Mouse (Mus musculus) cerebellum, adult 2 months (tissue): ENCODE data around the gene Hs6st1. TPM values are rescaled to one million over a fixed set of nuclear protein-coding genes. Genes with fewer than 3 reads are reported as not detected.

Experiments used
- DNase-seq, 2 experiments: peaks; one replicate each; pipeline ENCODE4 v3.0.0; 2021
- H3K27ac ChIP-seq: fragments of 200-500 bp; 2 replicates; pipeline ENCODE4 v1.5.1; 2012; ENCODE audit warnings: low read length, control low read depth, inconsistent platforms; ENCODE audit not compliant: insufficient read depth
- H3K27me3 ChIP-seq: fragments of 200-500 bp; 2 replicates; pipeline ENCODE4 v1.6.1; 2012; ENCODE audit warnings: inconsistent platforms, mild to moderate bottlenecking, low read length, moderate library complexity; ENCODE audit not compliant: control insufficient read depth, insufficient read depth
- H3K4me1 ChIP-seq: fragments of 200-500 bp; 2 replicates; pipeline ENCODE4 v1.6.1; 2011; ENCODE audit warnings: low read length; ENCODE audit not compliant: control insufficient read depth, insufficient read depth
- H3K4me3 ChIP-seq: fragments of 200-500 bp; replicated peaks from 2 replicates; pipeline ENCODE3; 2011; ENCODE audit warnings: mild to moderate bottlenecking, low read depth, low read length, control low read depth; ENCODE audit not compliant: insufficient read depth
- CTCF ChIP-seq: fragments of 200-500 bp; IDR thresholded peaks from 2 replicates; pipeline ENCODE4 v1.5.1; 2011; ENCODE audit warnings: low read depth, mild to moderate bottlenecking, control low read depth, low read length, moderate library complexity, borderline replicate concordance; ENCODE audit not compliant: insufficient read depth
- POLR2A ChIP-seq: fragments of 200-500 bp; IDR thresholded peaks from 2 replicates; pipeline ENCODE4 v1.6.1; 2011; ENCODE audit warnings: low read length, control low read depth, borderline replicate concordance; ENCODE audit not compliant: insufficient read depth
- WGBS: fragments of 180-500 bp; shearing (Covaris S2); methylation state at CpG from one replicate; pipeline ENCODE4 v1.1.7; 2018; 5-methylcytosine and 5-hydroxymethylcytosine counted together
- polyA plus RNA-seq: library from polyadenylated mRNA; depleted of rRNA; stranded (reverse); fragments of >200 nt; gene quantifications from 2 replicates; pipeline ENCODE4 v1.2.3, GENCODE M21; 2012

Gene Hs6st1
- polyA plus RNA-seq, 1 experiment: 69.8 TPM

- Histone ChIP-seq H3K4me3 (no peak overlapping the region), H3K4me1 (peaks cover 7% of the 10 kb centered on the region; the same call in 1 of the 2 replicates), H3K27me3 (no peaks in the 10 kb centered on the region), H3K27ac (no peak overlapping the region)
- WGBS: 91% methylated on average over 11 of the region's 11 CpGs
- TF ChIP-seq CTCF (no peak), POLR2A (no peak)
- DNase-seq: no peak
These were observed 6.0 kb upstream of the Hs6st1 start for GRCm38 (mm10) chr1:36062088-36062805.

- 86% methylated on average over 9 of the region's 9 CpGs for WGBS
- DNase-seq: no peak
These were observed 5.2 kb upstream of the Hs6st1 start for GRCm38 (mm10) chr1:36062826-36063640.

GRCm38 (mm10) chr1:36063641-36063955, 4.6 kb upstream of the Hs6st1 start:
- Histone ChIP-seq H3K4me3 (no peak overlapping the region), H3K27me3 (no peaks in the 10 kb centered on the region), H3K4me1 (peaks cover 11% of the 10 kb centered on the region), H3K27ac (no peak overlapping the region)
- TF ChIP-seq POLR2A: no peak
- TF ChIP-seq CTCF: no peak
- no peak for DNase-seq
- WGBS: 98% methylated on average over 2 of the region's 2 CpGs

More at GRCm38 (mm10) chr1:36062826-36063640, 5.2 kb upstream of the Hs6st1 start:
- Histone ChIP-seq H3K4me1 (peaks cover 11% of the 10 kb centered on the region), H3K27ac (no peak overlapping the region), H3K27me3 (no peaks in the 10 kb centered on the region), H3K4me3 (no peak overlapping the region)
- TF ChIP-seq POLR2A (no peak), CTCF (no peak)

GRCm38 (mm10) chr1:36064223-36064622, 4.0 kb upstream of the Hs6st1 start:
- TF ChIP-seq POLR2A (no peak), CTCF (no peak)
- DNase-seq: no peak
- peak overlapping the region; percentile 41; the same call in 1 of the 2 replicates for H3K27ac ChIP-seq
- H3K4me1 ChIP-seq: peaks cover 11% of the 10 kb centered on the region
- 49% methylated on average over 4 of the region's 4 CpGs for WGBS
- peak overlapping the region; percentile 55 for H3K4me3 ChIP-seq
- no peaks in the 10 kb centered on the region for H3K27me3 ChIP-seq

- WGBS: 2% methylated on average over 24 of the region's 24 CpGs
- H3K27ac ChIP-seq: peak overlapping the region; percentile 41
- no peaks in the 10 kb centered on the region for H3K27me3 ChIP-seq
- TF ChIP-seq POLR2A (no peak), CTCF (peak; percentile 94)
- peaks cover 12% of the 10 kb centered on the region for H3K4me1 ChIP-seq
- H3K4me3 ChIP-seq: peak overlapping the region; percentile 55
- DNase-seq: peak; percentile 93 to 94
These were observed 3.1 kb upstream of the Hs6st1 start for GRCm38 (mm10) chr1:36064861-36065760.

- DNase-seq: no peak
- no peaks in the 10 kb centered on the region for H3K27me3 ChIP-seq
- 71% methylated on average over 9 of the region's 9 CpGs for WGBS
- H3K4me1 ChIP-seq: peaks cover 19% of the 10 kb centered on the region
- no peak overlapping the region for H3K4me3 ChIP-seq
- H3K27ac ChIP-seq: no peak overlapping the region
- TF ChIP-seq CTCF (no peak), POLR2A (no peak)
These were observed 2.4 kb upstream of the Hs6st1 start for GRCm38 (mm10) chr1:36065761-36066150.

- H3K4me1 ChIP-seq: peaks cover 24% of the 10 kb centered on the region
- WGBS: 96% methylated on average over 6 of the region's 6 CpGs
- H3K27me3 ChIP-seq: no peaks in the 10 kb centered on the region
- no peak for DNase-seq
- H3K27ac ChIP-seq: no peak overlapping the region
- H3K4me3 ChIP-seq: no peak overlapping the region
- no peak for TF ChIP-seq CTCF
- no peak for TF ChIP-seq POLR2A
These were observed 1.8 kb upstream of the Hs6st1 start for GRCm38 (mm10) chr1:36066216-36066980.
